28 mouse cellular contexts compared by ENCODE assay signal in genomic region chr11:62314984-62315383, GRCm38 (mm10).
"Had no signal": no experiment of that assay in that cellular context is flagged by ENCODE, and none has a peak within 500 bp of the region (broad histone marks: within the 10 kb centered on the region; RNA-seq: fewer than 3 reads in every experiment).

No protein-coding gene starts in this region.

- ATAC-seq: forebrain, embryonic 13.5 days; forebrain, embryonic 14.5 days; forebrain, embryonic 15.5 days; forebrain, embryonic 16.5 days; forebrain, postnatal 0 days had no signal

- H3K4me3 ChIP-seq: embryonic facial prominence, embryonic 10.5 days; embryonic facial prominence, embryonic 12.5 days; embryonic facial prominence, embryonic 13.5 days; embryonic facial prominence, embryonic 15.5 days; erythroblast, embryonic 14.5 days; forebrain, embryonic 10.5 days; forebrain, embryonic 12.5 days; forebrain, embryonic 13.5 days; forebrain, embryonic 15.5 days; gastrocnemius, adult 2 months; heart, adult 2 months had no signal

- H3K4me1 ChIP-seq: embryonic facial prominence, embryonic 10.5 days; embryonic facial prominence, embryonic 12.5 days; embryonic facial prominence, embryonic 13.5 days; embryonic facial prominence, embryonic 15.5 days; forebrain, embryonic 10.5 days; forebrain, embryonic 12.5 days; forebrain, embryonic 13.5 days; forebrain, embryonic 15.5 days had no signal

- H3K9me3 ChIP-seq: embryonic facial prominence, embryonic 10.5 days; embryonic facial prominence, embryonic 12.5 days; embryonic facial prominence, embryonic 13.5 days; embryonic facial prominence, embryonic 15.5 days; forebrain, embryonic 10.5 days; forebrain, embryonic 12.5 days; forebrain, embryonic 13.5 days; forebrain, embryonic 15.5 days had no signal

- DNase-seq: cerebellum, adult 2 months; cerebellum, adult 8-10 months; cerebellum, adult 9-10 months; cerebellum, adult 9-11 months; cerebellum, postnatal 10 days; cerebellum, postnatal 14 days; cerebellum, postnatal 25 days; cerebellum, postnatal 36 days; embryo, embryonic 11 days; forebrain, postnatal 0 days; gastrocnemius, adult 2 months; gastrocnemius, postnatal 10 days; gastrocnemius, postnatal 14 days; gastrocnemius, postnatal 25 days; gastrocnemius, postnatal 36 days; heart, adult 18-20 months; heart, adult 2 months had no signal

- H3K27ac ChIP-seq: embryonic facial prominence, embryonic 10.5 days; embryonic facial prominence, embryonic 12.5 days; embryonic facial prominence, embryonic 13.5 days; embryonic facial prominence, embryonic 15.5 days; forebrain, embryonic 10.5 days; forebrain, embryonic 12.5 days; forebrain, embryonic 13.5 days; forebrain, embryonic 15.5 days; gastrocnemius, adult 2 months; heart, adult 2 months had no signal

- H3K4me2 ChIP-seq: embryonic facial prominence, embryonic 12.5 days; embryonic facial prominence, embryonic 13.5 days; embryonic facial prominence, embryonic 15.5 days; forebrain, embryonic 12.5 days; forebrain, embryonic 13.5 days; forebrain, embryonic 15.5 days had no signal

- H3K27me3 ChIP-seq: embryonic facial prominence, embryonic 12.5 days; embryonic facial prominence, embryonic 13.5 days; embryonic facial prominence, embryonic 15.5 days; forebrain, embryonic 12.5 days; forebrain, embryonic 13.5 days; forebrain, embryonic 15.5 days had no signal

- H3K9ac ChIP-seq: embryonic facial prominence, embryonic 12.5 days; embryonic facial prominence, embryonic 13.5 days; embryonic facial prominence, embryonic 15.5 days; forebrain, embryonic 12.5 days; forebrain, embryonic 13.5 days; forebrain, embryonic 15.5 days; forebrain, postnatal 0 days had no signal
